Mouse (Mus musculus) cerebellum, postnatal 14 days (tissue): Measurements from ENCODE around the gene Cacna1s.

Experiments used
- DNase-seq, 2 experiments: peaks; one replicate each; pipeline ENCODE4 v3.0.0; 2021; ENCODE audit warnings: mixed read lengths in 2 of 2

The Cacna1s gene

DNA sequence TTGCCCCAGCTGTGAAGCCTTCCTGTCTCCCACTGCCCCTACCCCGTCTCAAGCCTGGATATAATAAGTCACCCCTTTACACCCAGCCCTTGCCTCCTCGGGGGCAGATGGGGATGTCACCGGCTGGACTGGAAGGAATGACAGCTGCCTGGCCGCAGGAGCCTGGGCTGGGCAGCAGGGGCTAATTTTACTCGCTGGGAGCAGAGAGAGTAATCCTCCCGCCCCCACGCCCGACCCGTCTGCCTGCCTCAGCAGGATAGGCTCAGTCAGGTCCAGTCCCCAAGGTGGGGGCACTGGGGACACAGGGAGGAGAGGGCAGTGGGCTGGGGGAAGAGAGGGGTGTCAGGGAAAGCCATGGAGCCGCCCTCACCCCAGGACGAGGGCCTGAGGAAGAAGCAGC, at the start of gene Cacna1s:
TSS of gene Cacna1s (plus strand) at position 204 of the 400 bp plus-strand sequence.
- DNase-seq, result peak in 1 of 2 experiments; percentile 28

DNA sequence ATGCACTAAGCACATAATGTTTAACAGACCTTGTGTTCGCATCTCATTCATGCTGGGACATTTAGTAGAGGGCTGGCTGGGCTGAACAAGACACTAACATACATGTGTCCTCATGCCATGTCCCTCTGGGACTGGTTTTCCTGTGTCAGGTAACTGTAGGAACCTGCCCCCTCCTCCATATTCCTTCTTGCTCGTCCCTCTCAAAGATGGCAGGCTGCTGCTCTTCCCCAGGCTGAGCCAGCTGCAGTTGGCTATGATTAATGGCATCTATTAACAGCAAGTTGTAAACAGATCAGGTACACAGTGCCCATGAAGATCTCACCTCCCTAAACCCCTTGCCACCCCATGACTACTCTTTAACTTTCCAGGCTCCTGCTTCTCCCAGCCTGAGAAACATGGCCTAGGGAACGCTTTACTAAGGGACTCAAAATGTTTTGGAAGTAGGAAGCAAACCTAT, 46.2 kb upstream of the Cacna1s start, which contains the start of gene Igfn1:
TSS of gene Igfn1 (minus strand) at position 51 of the 457 bp plus-strand sequence.
- DNase-seq, result no peak

DNA sequence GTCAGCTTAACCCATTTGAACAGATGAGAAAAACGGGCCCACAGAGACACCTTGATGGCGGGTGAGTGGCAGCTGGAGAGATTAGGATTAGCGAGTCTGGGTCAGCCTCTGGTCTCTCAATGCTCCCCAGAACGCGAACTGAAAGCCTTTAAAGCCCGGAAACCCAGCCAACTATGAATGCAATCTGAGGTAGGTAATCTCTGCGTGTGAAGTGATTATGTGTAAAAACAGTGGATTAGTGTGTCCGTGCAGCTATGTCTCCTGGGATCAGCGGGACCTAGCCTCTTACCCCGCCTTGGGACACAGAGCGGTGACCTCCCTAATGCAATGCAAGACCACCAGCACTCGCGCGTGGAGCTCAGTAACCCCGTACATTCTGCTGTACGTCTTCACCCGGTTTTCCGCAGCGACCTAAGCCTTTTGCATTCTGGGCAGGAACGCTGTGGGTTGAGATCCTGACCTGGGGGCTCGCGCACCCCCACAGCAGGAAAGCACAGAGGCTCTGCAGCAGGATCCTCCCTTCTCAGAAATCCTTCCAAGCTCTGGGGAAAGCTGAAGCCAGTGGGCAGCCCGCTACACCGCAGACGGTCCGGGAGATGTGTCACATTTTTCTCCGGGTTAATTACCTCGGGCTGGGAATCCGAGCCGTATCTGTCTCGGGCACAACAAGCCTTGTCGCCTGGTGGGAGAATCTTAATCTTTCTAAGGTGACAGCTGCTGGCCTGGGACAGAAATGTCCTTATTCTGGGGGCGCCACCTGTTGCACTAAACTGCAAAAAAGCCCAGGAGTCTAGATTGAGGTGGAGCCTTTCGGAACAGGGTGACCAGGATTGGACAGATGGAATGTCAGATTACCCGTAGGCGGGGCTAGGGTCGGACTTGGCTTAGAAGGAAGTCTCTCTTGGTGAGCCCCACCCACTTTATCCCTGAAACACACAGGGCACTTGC, 45.1 kb upstream of the Cacna1s start, which contains the start of gene Tmem9:
TSS of gene Tmem9 (plus strand) at position 940 of the 948 bp plus-strand sequence.
- DNase-seq, result peak; percentile 71 to 77

DNA sequence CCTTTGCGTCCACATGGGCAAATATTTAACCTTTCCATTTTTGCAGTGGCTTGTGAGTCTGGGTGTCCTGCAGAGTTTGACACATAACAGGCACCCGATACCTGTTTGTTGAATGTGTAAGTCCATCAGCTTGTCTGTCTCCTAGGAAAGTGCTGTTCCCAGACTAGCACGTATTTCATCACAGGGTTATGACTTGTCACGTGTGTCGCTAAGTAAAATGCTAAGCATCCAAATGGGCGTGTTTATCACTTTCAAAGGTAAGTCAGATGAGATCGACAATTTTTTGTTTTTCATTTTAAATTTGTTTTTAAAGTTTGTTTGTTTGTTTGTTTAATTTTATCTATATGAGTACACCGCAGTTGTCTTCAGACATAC, 44.4 kb upstream of the Cacna1s start:
- DNase-seq, result no peak

DNA sequence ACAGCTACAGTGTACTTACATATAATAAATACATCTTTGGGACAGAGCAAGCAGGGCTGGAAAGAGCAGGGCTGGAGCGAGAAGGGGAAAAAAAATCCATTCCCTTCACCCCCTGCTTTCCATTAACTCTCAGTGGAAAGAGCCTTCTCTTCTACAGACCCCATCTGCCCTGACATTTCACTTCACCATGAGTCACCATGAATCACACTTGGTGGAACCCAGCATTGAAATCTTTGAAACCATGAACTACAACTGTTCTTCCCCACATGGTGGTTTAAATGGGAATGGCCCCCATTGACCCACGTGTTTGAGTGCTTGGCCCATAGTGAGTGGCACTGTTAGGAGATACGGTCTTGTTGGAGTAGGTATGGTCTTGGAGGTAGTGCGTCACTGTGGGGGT, 42.3 kb upstream of the Cacna1s start:
- DNase-seq, result no peak

DNA sequence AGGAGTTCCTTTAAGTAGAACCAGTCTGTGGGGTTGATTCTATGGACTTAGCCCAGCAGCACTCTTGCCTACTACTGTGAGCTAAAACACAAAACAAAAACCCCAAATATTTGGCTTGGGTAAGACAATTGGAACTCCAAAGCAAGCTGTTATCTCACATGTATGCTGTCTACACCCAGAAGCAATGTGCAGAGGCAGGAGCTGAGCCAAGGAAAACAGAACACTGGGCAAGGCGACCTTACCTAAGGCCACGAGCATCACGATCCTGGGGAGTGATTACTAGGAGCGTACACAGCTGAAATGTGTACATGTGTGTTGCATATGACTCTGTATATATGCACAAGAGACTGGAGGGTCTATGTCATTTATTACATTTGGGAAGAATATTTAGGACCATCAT, 39.0 kb upstream of the Cacna1s start:
- DNase-seq, result no peak

DNA sequence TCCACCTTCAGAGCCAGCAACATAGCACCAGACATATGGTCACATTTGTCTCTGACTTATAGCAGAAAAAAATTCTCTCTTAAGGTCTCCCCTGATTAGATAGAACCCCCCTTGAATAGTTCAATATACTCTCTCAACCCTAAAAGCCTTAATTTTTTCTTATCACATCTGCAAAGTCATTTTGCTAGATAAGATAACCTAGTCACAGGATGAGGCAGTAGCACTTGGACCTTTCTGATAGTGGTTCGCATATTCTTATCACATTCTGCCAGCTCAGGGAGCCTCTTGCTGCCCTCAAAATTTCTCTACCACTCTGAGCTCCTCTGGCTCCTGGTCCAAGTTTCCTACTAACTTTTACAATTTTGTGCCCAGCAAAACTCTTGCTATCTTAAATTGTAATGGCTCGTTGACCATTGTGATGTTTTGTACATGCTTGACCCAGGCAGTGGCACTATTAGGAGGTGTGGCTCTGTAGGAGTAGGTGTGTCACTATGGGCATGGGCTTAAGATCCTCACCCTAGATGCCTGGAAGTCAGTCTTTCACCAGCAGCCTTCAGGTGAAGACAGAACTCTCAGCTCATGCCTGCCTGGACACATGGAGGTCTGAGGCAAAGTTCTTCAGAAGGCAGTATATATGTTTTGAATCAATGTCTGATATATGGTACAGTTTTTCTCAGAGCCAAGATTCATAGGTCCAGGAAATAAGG, 37.6 kb upstream of the Cacna1s start:
- DNase-seq, result no peak

DNA sequence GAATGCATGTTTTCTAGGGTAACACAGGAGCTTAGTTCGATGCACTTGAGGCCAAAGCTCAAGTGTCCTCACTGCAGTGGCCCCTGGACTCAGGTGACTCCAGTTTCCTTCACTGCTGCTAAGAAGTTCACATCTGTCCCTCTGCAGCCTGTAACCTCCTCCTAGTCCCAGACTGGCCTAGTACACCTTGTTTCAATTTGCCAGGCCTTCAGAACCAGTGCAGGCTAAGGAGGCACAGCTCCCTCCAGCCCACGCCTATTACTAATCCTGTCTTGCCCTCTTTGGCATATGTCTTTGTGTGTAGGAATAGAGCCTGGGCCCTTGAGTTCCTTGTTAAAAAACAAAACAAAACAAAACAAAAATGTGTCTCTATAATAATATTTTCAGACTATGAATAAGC, 35.2 kb upstream of the Cacna1s start:
- DNase-seq, result no peak

DNA sequence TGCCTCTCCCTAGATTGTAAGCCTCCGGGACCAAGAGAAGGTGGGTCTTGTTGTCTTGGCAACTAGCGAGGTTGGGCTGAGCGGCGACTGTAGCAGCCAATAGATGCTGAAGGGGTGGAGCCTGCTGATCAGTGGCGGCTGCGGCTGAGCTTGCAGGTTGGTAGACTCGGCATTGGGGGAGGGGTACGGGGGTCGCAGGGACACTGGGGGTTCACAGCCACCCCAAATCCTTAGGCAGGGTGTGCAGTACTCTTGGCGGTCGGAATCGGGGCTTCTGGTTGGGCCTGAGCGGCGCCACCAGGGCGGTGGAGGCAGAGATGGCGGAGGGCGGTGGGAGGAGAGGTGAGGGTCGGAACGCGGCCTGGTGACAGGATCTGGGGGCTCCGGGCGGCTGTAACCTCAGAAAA, 34.6 kb upstream of the Cacna1s start:
- peak; percentile 95 to 97 for DNase-seq

DNA sequence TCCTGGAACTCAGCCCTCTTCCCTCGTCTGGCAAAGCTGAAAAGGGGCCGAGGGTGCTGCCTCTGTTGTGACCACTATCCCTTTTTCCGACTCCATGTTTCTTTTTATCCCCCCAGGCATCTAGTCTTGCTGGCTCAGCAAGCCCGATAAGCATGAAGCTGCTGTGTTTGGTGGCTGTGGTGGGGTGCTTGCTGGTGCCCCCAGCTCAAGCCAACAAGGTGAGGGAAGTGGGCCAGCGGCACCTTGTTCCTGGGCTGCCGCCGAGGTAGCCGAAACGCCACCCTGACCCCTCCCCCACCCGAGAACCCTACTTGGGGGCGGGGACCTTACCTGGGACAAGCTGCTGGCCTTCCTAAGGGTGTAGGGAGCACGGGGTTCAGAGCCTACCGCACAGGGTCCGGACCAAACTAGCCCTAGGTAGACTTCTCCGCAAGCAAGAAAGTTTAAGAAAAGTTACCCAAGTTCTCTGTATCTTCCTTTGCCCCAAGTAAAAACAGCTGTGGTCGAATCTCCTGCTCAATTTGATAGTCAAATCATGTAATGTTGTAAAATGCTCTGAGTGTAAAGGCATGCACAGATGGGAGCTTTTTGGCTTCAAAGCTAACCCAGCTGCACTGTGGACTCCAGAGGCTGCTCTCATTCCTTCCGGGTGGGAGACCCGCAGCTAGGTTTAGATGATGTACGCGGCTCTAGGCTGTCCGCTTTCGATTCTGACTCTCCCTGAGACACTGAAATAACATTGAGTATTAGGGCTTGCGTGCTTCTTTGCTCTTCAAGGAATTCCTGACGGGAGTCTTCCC, 34.0 kb upstream of the Cacna1s start:
- peak; percentile 61 to 63 for DNase-seq

DNA sequence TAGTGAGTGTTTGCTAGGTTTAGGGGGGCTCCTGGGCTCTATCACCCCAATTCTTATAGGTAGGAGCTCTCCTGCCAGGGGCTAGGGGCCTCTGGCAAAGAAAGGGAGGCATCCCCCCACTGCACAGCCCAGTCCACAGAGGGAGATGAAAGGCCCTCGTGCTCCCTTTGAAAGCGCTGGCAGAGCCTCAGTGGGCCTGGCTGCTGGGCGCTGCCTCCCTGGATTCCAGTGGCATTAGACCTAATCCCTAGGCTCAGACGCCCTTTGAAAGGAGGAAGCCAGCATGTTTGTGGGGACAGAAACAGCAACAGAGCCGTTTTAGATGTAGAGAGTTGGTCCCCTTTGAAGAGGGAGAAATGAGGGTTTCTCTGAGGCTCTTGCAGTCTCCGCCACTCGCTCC, 22.3 kb upstream of the Cacna1s start:
- DNase-seq, result no peak

DNA sequence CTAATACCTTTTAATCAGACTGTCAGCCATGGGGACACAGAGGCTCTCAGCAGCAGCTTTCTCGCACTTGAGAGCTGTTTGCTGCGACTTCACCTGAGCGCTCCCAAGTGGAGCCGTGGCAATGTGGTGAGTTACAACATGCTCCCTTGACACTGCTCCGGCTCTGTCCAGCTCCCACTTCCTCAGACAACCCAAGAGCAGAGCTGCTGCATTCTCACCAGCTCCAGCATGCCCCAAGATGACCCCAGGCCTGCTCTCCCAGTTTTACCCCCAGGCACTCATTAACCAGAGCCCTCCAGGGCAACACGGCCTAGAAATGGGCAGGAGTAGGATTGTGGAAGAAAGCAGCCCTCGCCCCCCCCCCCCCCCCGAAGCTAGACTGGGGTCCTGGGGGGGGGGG, 20.9 kb upstream of the Cacna1s start:
- DNase-seq, result no peak

DNA sequence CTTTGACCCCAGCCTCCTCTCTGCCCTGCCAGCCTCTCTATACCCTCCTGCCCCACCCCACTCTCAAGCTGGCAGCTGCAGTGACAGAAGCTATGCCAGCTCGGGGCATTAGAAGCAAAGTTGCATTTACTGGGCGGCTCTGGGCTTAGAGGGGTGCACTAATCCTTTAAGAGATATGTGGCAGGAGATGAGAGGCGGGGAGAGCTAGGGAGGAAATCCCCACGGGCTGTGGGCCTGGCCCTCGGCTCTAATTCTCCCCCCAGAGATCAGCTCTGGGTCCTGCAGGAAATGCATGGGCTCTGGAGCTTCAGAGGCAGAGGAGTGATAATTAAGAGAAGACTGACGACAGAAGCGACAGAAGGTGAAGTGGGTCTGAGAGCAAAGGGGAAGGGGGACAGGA, 19.6 kb upstream of the Cacna1s start:
- no peak for DNase-seq

DNA sequence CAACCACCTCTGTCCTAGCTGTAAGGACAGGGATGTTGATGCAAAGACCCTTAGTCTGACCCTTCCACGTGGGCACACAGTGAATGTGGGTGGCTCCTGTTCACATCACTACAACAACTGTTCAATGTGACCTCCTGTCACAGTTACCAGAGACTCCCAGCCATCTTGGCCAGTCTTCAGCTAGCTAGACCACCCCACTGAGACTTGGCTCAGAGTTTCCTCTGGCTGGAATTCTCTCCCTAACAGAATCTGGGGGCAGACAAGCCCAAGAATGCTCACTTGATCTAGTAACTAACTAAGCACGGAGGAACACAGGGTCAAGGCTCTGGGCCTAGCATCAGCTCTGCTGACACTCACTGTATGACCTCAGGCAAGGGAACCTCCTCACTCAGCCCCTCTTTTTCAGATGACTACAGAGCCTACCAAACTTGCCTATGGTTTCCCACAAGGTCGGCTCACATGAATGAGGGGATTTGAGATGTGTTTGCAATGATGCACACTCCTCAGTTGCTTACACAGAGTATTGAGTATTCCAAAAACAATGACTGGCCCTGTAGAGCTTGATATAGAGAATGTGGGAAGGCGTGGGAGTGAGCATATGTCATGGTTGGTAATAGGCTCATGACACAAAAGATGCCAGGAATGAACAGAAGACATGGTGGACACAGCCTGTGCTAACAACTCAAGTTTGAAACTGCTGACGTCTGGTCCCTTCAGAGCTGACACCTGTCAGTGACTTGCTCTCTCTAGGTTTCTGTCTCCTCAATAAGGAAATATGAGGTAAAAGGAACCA, 13.6 kb upstream of the Cacna1s start:
- DNase-seq, result peak; percentile 66 to 69

DNA sequence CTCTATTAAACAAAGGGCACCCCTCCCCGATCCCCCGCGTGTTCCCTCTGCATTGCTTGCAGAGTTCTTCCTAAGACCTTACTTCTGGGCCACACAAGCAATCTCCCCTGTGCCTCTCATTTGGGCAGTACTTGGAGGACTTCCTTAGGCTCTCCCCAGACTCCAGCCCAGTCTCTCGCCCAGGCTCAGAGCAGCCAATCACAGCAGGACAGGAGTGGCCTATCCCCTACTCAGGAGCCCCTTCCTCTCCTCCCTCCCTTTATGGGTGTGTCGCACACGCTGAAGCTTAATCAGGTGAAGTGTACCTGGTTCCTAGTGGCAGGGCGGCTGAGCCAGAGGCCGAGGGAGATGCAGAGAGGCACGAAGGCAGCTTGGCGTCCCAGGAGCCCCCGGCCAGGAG, 12.1 kb upstream of the Cacna1s start:
- no peak for DNase-seq

DNA sequence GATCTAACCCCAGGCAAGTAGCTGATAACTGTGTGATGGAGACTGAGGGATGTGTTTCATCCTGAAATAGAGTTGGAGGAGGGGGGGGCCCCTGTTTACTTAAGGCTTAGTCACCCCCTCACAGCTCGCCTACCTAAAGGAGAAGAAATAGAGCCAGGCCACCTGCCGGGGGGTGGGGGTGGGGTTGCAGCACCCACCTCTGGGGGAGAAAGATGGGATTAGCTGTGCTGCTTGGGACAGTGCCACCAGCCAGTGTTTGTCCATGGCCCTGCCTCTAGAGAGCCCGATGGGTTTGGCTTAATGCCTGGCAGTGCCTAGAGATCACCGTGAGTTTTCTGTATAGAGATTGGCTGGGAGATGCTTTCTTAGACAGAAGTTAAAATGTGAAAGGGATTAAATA, 11.7 kb upstream of the Cacna1s start:
- DNase-seq, result peak in 1 of 2 experiments; percentile 32

DNA sequence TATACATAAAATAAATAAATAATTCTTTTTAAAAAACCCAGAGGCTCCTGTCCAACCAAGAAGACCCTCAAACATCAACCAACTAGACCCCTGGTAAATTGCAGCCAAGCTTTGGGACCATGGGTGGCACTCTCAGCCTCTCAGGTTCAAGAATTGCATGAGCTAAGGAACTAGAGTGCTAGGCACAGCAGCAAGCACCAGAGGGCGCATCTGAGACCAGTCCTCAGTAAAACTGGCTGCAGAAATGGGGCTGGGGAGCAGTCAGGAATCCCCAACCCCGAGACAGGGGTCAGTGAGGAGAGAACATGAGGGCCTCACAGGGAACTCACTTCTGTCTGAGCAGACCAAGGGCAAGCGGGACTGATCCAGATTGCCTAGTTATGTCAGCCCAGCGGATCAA, 6.8 kb upstream of the Cacna1s start:
- peak; percentile 80 to 84 for DNase-seq

DNA sequence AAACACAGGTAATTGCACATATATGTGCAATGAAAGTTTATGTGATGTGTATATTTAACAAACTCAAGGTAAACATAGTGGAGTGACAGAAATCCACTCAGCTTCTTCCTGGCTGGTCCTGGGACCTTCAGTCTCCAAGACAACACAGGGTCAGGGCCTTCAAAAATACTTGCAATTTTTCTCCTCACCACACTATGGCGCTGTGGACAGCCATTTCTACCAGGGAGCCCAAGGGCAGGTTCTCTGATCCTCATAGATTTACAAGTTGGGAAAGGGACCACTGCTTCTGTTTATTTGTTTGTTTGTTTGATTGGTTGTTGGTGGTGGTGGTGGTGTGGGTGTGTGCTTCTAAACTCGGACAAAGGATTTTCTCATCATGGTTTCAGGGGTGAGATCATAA, 5.1 kb upstream of the Cacna1s start:
- DNase-seq, result peak; percentile 51 to 59

DNA sequence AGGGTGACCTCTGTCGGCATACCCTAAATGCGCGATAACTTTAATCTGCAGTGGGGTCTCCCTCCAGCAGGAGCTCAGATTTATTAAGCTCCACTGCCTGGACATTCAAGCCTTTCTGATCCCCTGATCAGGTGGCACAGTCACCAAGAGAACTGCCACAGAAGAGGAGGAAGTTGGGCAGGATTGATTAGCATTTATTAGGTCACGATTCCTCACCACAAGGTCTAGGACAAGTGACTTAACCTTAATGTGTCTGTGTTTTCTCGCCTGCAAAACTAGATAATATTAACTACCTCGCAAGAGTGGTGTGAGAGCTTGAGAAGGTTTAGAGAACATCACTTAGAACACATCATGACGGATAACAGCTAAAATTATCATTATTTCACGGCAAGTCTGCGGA, 4.7 kb upstream of the Cacna1s start:
- DNase-seq, result no peak

DNA sequence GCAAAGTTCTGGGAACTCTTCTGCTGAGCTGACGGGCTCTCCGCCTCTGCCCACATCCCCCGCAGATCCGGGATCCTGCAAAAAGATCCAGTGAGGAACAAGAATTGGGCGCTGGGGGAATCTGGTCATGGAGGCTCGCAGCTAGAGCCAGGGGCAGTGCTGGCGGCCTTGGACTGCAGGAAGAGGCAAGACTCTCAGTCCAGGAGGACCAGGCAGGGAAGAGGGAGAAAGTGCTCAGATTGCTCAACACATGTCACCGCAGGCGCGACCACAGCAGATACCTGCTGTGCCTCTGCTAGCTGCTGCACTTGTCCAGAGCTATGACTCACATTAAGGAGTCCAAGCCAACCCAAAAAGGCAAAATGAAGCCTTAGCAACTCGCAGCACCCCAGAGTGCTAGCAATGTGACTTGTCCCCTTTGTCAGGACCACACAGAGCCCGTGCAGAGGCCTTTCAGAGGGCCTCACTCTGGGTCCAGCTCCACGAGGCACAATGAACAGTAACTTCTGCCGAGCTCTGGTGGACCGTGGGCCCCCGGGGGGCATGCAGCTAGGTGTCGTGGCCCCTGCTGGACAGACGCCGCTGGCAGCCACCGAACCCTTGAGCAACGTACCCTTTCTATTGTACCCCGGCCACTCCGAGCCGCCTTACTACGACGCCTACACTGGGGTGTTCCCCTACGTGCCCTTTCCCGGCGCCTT, 2.1 kb upstream of the Cacna1s start, which contains the start of gene Ascl5:
TSS of gene Ascl5 (plus strand) at position 493 of the 701 bp plus-strand sequence.
- DNase-seq, result peak in 1 of 2 experiments; percentile 42

DNA sequence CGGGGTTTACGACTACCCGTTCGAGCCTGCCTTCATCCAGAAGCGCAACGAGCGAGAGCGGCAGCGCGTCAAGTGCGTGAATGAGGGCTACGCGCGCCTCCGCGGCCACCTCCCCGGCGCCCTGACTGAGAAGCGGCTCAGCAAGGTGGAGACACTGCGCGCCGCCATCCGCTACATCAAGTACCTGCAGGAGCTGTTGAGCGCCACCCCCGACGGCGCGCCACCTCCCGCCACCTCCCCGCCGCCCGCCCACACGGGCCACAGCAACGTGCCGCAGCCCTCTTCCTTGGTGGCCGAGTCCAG, 1.6 kb upstream of the Cacna1s start:
- peak in 1 of 2 experiments; percentile 26 for DNase-seq
